Mouse (Mus musculus) kidney, embryonic 16.5 days (tissue): ENCODE measurements around the gene Cadm2. TPM values are rescaled to one million over a fixed set of nuclear protein-coding genes. Genes with fewer than 3 reads are reported as not detected.

Source experiments
- ATAC-seq: fragments of 200-750 bp; cut with Nextera tagmentation; 2 replicates; pipeline ENCODE4 v1.8.0; 2017; ENCODE audit warnings: moderate TSS enrichment; ENCODE audit not compliant: low FRiP score, low TSS enrichment
- H3K27ac ChIP-seq: fragments of 300-500 bp; sonication (generic); 2 replicates; pipeline ENCODE4 v1.5.1; 2014; ENCODE audit warnings: low read length
- H3K27me3 ChIP-seq: fragments of 300-500 bp; sonication (generic); 2 replicates; pipeline ENCODE4 v1.6.1; 2014; ENCODE audit warnings: low read length, control low read depth, mixed read lengths; ENCODE audit not compliant: insufficient read depth
- H3K36me3 ChIP-seq: fragments of 300-500 bp; sonication (generic); 2 replicates; pipeline ENCODE4 v1.6.1; 2014; ENCODE audit warnings: low read length, control low read depth, mixed read lengths; ENCODE audit not compliant: insufficient read depth
- H3K4me1 ChIP-seq: fragments of 300-500 bp; sonication (generic); 2 replicates; pipeline ENCODE4 v1.6.1; 2014; ENCODE audit warnings: low read length, control low read depth, mixed read lengths; ENCODE audit not compliant: insufficient read depth
- H3K4me2 ChIP-seq: fragments of 300-500 bp; sonication (generic); replicated peaks from 2 replicates; pipeline ENCODE4 v1.6.1; 2014; ENCODE audit warnings: low read depth, low read length
- H3K4me3 ChIP-seq: fragments of 300-500 bp; sonication (generic); 2 replicates; pipeline ENCODE4 v1.5.1; 2014; ENCODE audit warnings: mild to moderate bottlenecking, low read length
- H3K9ac ChIP-seq: fragments of 300-500 bp; sonication (generic); replicated peaks from 2 replicates; pipeline ENCODE4 v1.6.1; 2014; ENCODE audit warnings: low read length
- H3K9me3 ChIP-seq: fragments of 300-500 bp; sonication (generic); 2 replicates; pipeline ENCODE4 v1.6.1; 2016; ENCODE audit warnings: low read length, control low read depth
- WGBS: fragments of 180-500 bp; shearing (Covaris S2); extraction: QIAGEN DNeasy Blood & Tissue Kit; methylation state at CpG from one replicate; pipeline ENCODE4 v1.1.7; 2014; 5-methylcytosine and 5-hydroxymethylcytosine counted together
- polyA plus RNA-seq: library from polyadenylated mRNA; unstranded; fragments of >200 nt; fragmentation: Nextera tagmentation; extraction: Ambion mirVana; gene quantifications from 2 replicates; pipeline ENCODE4 v1.2.1, GENCODE M21; 2015

The Cadm2 gene
- polyA plus RNA-seq, 1 experiment from 2014 or later: not detected

DNA sequence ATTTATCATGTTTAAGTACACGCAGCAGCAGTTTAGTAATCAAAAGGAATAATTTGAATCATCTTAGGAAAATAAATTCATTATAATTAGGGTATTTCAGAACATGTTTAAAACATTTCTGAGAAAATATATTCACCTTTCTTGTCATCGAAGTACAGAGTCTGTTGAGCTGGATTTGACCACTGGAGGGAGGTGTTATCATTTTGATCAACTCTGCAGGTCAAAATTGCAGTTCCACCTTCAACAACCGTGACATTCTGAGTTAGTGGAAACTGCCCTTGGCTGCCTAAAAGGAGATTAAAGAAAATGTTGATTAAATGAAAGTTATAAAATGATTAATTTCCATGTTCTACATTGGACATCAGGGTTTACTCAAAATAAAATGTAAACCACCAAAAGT lies 738.1 kb downstream of the Cadm2 start:
- Histone ChIP-seq H3K4me1 (no peaks in the 10 kb centered on the region), H3K4me2 (no peak overlapping the region), H3K27me3 (no peaks in the 10 kb centered on the region), H3K9ac (no peak overlapping the region), H3K9me3 (no peaks in the 10 kb centered on the region), H3K36me3 (no peaks in the 10 kb centered on the region), H3K27ac (no peak overlapping the region), H3K4me3 (no peak overlapping the region)
- 50% methylated on average over 3 of the region's 3 CpGs for WGBS
- ATAC-seq: no peak

GRCm38 (mm10) chr16:66871201-66871600 lies 749.5 kb downstream of the Cadm2 start:
- ATAC-seq: no peak
- no peaks in the 10 kb centered on the region for H3K4me1 ChIP-seq
- no peaks in the 10 kb centered on the region for H3K9me3 ChIP-seq
- H3K9ac ChIP-seq: no peak overlapping the region
- WGBS: 77% methylated on average over 3 of the region's 3 CpGs
- no peaks in the 10 kb centered on the region for H3K36me3 ChIP-seq
- no peak overlapping the region for H3K27ac ChIP-seq
- H3K27me3 ChIP-seq: no peaks in the 10 kb centered on the region
- H3K4me3 ChIP-seq: no peak overlapping the region
- no peak overlapping the region for H3K4me2 ChIP-seq

- 83% methylated on average over 3 of the region's 3 CpGs for WGBS
- no peaks in the 10 kb centered on the region for H3K4me1 ChIP-seq
Observed at GRCm38 (mm10) chr16:66851047-66851446, 769.7 kb downstream of the Cadm2 start.

DNA sequence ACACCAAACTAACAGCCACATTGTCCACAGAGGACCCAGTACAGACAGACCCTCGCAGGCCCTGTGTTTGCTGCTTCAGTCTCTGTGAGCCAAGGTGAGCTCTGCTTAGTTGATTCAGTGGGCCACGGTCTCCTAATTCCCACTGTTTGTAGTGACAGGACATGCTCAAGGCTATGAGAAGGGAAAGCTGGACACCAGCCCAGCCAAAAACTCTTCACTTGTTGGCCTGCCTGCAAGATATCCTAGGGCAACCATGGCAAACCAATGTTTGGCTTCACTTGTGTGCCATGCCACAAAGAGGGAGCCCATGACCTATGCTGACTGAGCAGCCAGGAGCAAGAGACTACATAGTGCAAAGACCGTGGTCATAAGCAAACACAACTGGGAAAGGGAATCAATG lies 795.8 kb downstream of the Cadm2 start:
- Histone ChIP-seq H3K4me2 (no peak overlapping the region), H3K27ac (no peak overlapping the region), H3K9me3 (no peaks in the 10 kb centered on the region), H3K36me3 (no peaks in the 10 kb centered on the region), H3K27me3 (no peaks in the 10 kb centered on the region), H3K9ac (no peak overlapping the region), H3K4me1 (no peaks in the 10 kb centered on the region), H3K4me3 (no peak overlapping the region)
- 83% methylated on average over 3 of the region's 3 CpGs for WGBS
- ATAC-seq: no peak

More at GRCm38 (mm10) chr16:66851047-66851446, 769.7 kb downstream of the Cadm2 start:
- H3K9me3 ChIP-seq: no peaks in the 10 kb centered on the region
- H3K27ac ChIP-seq: no peak overlapping the region
- no peaks in the 10 kb centered on the region for H3K27me3 ChIP-seq
- ATAC-seq: no peak
- no peak overlapping the region for H3K9ac ChIP-seq
- no peaks in the 10 kb centered on the region for H3K36me3 ChIP-seq
- no peak overlapping the region for H3K4me2 ChIP-seq
- H3K4me3 ChIP-seq: no peak overlapping the region

- no peak overlapping the region for H3K9ac ChIP-seq
- no peaks in the 10 kb centered on the region for H3K27me3 ChIP-seq
- ATAC-seq: no peak
- H3K36me3 ChIP-seq: no peaks in the 10 kb centered on the region
- no peak overlapping the region for H3K4me2 ChIP-seq
- no peak overlapping the region for H3K4me3 ChIP-seq
- no peaks in the 10 kb centered on the region for H3K4me1 ChIP-seq
- no peak overlapping the region for H3K27ac ChIP-seq
- H3K9me3 ChIP-seq: no peaks in the 10 kb centered on the region
Observed at GRCm38 (mm10) chr16:66811495-66811894, 809.2 kb downstream of the Cadm2 start.

DNA sequence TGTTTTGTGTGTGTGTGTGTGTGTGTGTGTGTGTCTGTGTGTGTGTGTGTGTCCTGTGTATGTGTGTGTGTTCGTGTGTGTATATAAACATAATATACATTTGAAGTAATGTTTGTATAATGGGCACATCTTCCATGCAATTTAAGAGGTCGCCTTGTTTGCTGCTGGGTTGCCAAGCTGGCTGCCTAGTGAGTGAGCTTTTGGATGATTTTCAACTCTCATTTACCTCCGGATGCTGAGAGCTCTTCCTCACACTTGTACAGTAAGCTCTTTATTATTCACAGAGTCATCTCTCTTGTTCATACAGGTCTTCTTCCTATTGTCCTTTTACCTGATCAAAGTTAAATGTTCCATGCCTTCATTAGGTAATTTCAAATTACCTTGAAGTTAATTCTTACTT lies 822.5 kb downstream of the Cadm2 start:
- ATAC-seq: no peak
- H3K27ac ChIP-seq: no peak overlapping the region
- no peaks in the 10 kb centered on the region for H3K36me3 ChIP-seq
- H3K4me1 ChIP-seq: no peaks in the 10 kb centered on the region
- no peak overlapping the region for H3K9ac ChIP-seq
- WGBS: 76% methylated on average over 3 of the region's 3 CpGs
- H3K4me2 ChIP-seq: no peak overlapping the region
- no peaks in the 10 kb centered on the region for H3K9me3 ChIP-seq
- H3K4me3 ChIP-seq: no peak overlapping the region
- no peaks in the 10 kb centered on the region for H3K27me3 ChIP-seq

DNA sequence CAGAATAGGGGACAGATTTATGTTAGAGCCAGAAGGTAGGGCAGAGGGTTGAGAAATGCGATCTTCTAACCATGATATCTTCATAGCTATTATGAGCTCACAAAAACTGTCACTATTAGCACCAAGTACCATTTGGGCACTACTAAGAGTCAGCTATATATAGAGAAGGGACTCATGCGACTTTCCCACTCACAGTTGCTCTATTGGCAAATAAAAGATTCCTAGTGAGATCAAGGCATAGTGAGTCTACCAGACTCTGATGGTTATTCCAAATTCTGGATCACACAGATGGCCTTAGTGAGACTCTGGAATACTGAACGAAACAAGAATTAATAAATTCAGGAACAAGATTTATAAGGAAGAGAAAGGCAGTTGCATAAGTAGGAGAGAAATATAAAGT lies 827.6 kb downstream of the Cadm2 start:
- no peaks in the 10 kb centered on the region for H3K4me1 ChIP-seq
- no peak overlapping the region for H3K4me2 ChIP-seq
- H3K9me3 ChIP-seq: no peaks in the 10 kb centered on the region
- ATAC-seq: no peak
- no peak overlapping the region for H3K4me3 ChIP-seq
- 80% methylated on average over 3 of the region's 3 CpGs for WGBS
- H3K27ac ChIP-seq: no peak overlapping the region
- H3K9ac ChIP-seq: no peak overlapping the region
- no peaks in the 10 kb centered on the region for H3K27me3 ChIP-seq
- no peaks in the 10 kb centered on the region for H3K36me3 ChIP-seq

DNA sequence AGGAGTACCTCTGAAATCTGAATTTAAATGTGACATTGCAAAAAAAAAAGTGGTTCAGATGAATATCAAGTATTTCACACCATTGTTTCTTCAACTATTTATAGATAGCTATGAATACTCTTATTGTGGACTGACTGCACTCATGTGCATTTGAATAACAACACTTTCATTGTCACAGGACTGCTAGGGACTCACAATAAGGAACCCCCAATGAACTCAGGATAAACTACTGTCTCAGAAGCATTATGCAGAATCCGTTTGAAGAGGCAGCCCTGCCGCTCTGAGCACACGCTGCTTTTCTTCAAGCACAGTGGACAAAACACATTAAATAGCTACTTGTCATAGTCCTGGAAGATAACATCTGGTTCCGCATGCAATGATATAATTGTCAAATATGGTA lies 848.8 kb downstream of the Cadm2 start:
- Histone ChIP-seq H3K27ac (no peak overlapping the region), H3K36me3 (no peaks in the 10 kb centered on the region), H3K9me3 (no peaks in the 10 kb centered on the region), H3K4me2 (no peak overlapping the region), H3K4me1 (no peaks in the 10 kb centered on the region), H3K9ac (no peak overlapping the region), H3K27me3 (no peaks in the 10 kb centered on the region), H3K4me3 (no peak overlapping the region)
- no peak for ATAC-seq
- 67% methylated on average over 4 of the region's 4 CpGs for WGBS

- no peak overlapping the region for H3K27ac ChIP-seq
- no peaks in the 10 kb centered on the region for H3K36me3 ChIP-seq
- H3K4me3 ChIP-seq: no peak overlapping the region
- WGBS: 84% methylated on average over 4 of the region's 4 CpGs
- H3K9ac ChIP-seq: no peak overlapping the region
- H3K9me3 ChIP-seq: no peaks in the 10 kb centered on the region
- H3K27me3 ChIP-seq: no peaks in the 10 kb centered on the region
- H3K4me1 ChIP-seq: no peaks in the 10 kb centered on the region
- no peak overlapping the region for H3K4me2 ChIP-seq
- no peak for ATAC-seq
Observed at GRCm38 (mm10) chr16:66769545-66769944, 851.2 kb downstream of the Cadm2 start.

GRCm38 (mm10) chr16:66768684-66769389 lies 851.9 kb downstream of the Cadm2 start:
- no peak for ATAC-seq
- H3K9ac ChIP-seq: no peak overlapping the region
- no peak overlapping the region for H3K4me2 ChIP-seq
- H3K27ac ChIP-seq: no peak overlapping the region
- no peaks in the 10 kb centered on the region for H3K36me3 ChIP-seq
- no peak overlapping the region for H3K4me3 ChIP-seq
- no peaks in the 10 kb centered on the region for H3K4me1 ChIP-seq
- WGBS: 78% methylated on average over 4 of the region's 4 CpGs
- no peaks in the 10 kb centered on the region for H3K27me3 ChIP-seq
- H3K9me3 ChIP-seq: no peaks in the 10 kb centered on the region
